Mouse (Mus musculus) forebrain, embryonic 14.5 days (tissue): ENCODE results near the gene Hoxa7. TPM values are rescaled to one million over a fixed set of nuclear protein-coding genes. Genes with fewer than 3 reads are reported as not detected.

Experiments
- ATAC-seq: fragments of 200-750 bp; cut with Nextera tagmentation; 2 replicates; pipeline ENCODE4 v1.8.0; 2017; ENCODE audit warnings: mild to moderate bottlenecking, moderate library complexity
- DNase-seq: peaks from one replicate; pipeline ENCODE4 v3.0.0-alpha.2; 2015; ENCODE audit warnings: low spot score
- H3K27ac ChIP-seq: fragments of 300-500 bp; sonication (generic); 2 replicates; pipeline ENCODE4 v1.5.1; 2014; ENCODE audit warnings: low read depth, mild to moderate bottlenecking, control low read depth, low read length, moderate library complexity
- H3K27me3 ChIP-seq: fragments of 300-500 bp; sonication (generic); replicated peaks from 2 replicates; pipeline ENCODE4 v1.6.1; 2014; ENCODE audit warnings: low read length, control low read depth, mixed read lengths; ENCODE audit not compliant: control insufficient read depth, insufficient read depth
- H3K36me3 ChIP-seq: fragments of 300-500 bp; sonication (generic); 2 replicates; pipeline ENCODE4 v1.6.1; 2014; ENCODE audit warnings: low read length, control low read depth; ENCODE audit not compliant: control insufficient read depth, insufficient read depth
- H3K4me1 ChIP-seq: fragments of 300-500 bp; sonication (generic); 2 replicates; pipeline ENCODE4 v1.6.1; 2014; ENCODE audit warnings: antibody characterized with exemption, low read length, control low read depth; ENCODE audit not compliant: control insufficient read depth, insufficient read depth
- H3K4me2 ChIP-seq: fragments of 300-500 bp; sonication (generic); 2 replicates; pipeline ENCODE4 v1.6.1; 2014; ENCODE audit warnings: mild to moderate bottlenecking, control low read depth, low read length
- H3K4me3 ChIP-seq: fragments of 300-500 bp; sonication (generic); 2 replicates; pipeline ENCODE4 v1.5.1; 2014; ENCODE audit warnings: low read depth, low read length, control low read depth
- H3K9ac ChIP-seq: fragments of 300-500 bp; sonication (generic); 2 replicates; pipeline ENCODE4 v1.6.1; 2014; ENCODE audit warnings: mild to moderate bottlenecking, low read length, control low read depth, moderate library complexity
- H3K9me3 ChIP-seq: fragments of 300-500 bp; sonication (generic); replicated peaks from 2 replicates; pipeline ENCODE4 v1.6.1; 2016; ENCODE audit warnings: low read length, control low read depth, mixed read lengths; ENCODE audit not compliant: control insufficient read depth
- WGBS: fragments of 180-500 bp; shearing (Covaris S2); extraction: QIAGEN DNeasy Blood & Tissue Kit; methylation state at CpG from one replicate; pipeline ENCODE4 v1.1.7; 2014; 5-methylcytosine and 5-hydroxymethylcytosine counted together
- polyA plus RNA-seq: library from polyadenylated mRNA; unstranded; fragments of >200 nt; fragmentation: Nextera tagmentation; extraction: Ambion mirVana; gene quantifications from 2 replicates; pipeline ENCODE4 v1.2.1, GENCODE M21; 2014

The Hoxa7 gene
- polyA plus RNA-seq, 1 experiment from 2014 or later: not detected

DNA sequence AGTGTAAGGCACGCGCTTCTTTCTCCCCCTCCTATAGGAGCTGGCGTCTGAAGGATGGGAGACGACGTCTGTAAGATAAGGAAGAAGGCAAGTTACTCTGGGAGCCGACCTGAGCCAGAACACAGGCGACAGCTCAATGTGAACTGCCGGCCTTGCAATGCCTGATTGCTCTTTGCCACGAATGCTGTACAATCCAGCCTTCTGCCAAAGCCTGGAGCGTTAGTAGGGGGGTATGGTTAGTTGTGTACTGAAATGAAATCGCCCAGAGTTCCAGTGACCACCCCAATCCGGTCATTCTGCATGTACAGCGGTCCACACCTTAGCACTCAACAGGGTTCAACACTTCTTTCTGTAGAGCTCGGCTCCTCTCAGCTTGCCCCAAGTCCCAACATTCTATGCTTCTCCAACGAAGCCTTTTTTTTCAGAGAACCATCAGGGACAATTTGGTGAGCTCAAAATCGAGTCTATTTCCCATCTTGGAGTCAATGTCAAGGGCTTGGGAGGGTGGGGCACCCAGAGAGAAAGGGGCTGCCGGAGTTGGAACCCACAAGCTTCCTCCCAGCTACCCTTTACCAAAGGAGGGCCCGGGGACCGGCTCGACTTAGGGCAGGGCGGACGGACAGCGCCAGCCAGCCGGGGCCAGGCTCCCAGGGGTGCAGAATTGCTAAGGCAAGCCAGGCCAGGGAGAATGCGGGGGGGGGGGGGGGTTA, 37.6 kb upstream of the Hoxa7 start:
- no peak overlapping the region for H3K27ac ChIP-seq
- ATAC-seq (no peak), DNase-seq (no peak)
- H3K4me3 ChIP-seq: no peak overlapping the region
- H3K27me3 ChIP-seq: peaks cover 86% of the 10 kb centered on the region
- no peaks in the 10 kb centered on the region for H3K4me1 ChIP-seq
- no peak overlapping the region for H3K4me2 ChIP-seq
- no peaks in the 10 kb centered on the region for H3K9me3 ChIP-seq
- H3K9ac ChIP-seq: no peak overlapping the region
- whole genome bisulfite sequencing: under 1% methylated on average over 25 of the region's 25 CpGs
- no peaks in the 10 kb centered on the region for H3K36me3 ChIP-seq

DNA sequence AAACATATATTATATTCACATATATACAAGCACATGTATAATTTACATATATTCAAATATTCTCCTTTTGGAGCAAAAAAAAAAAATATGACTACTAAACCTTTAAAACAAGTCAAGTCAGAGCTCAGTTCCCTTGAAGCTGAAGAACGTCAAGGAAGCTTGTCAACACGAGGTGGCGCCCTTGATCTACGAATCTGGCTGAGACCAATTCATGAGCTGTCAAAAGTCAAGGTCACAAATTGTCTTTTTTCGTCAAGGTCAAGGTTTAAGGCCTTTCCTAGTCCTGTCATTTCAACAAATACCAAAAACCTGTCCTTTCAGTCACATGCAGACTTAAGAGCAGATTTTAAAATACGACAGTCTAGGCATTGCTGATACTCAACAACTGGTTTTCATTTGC, 35.3 kb upstream of the Hoxa7 start:
- no peak overlapping the region for H3K4me3 ChIP-seq
- DNase-seq (peak; percentile 88), ATAC-seq (no peak)
- H3K4me1 ChIP-seq: no peaks in the 10 kb centered on the region
- H3K27ac ChIP-seq: no peak overlapping the region
- no peaks in the 10 kb centered on the region for H3K36me3 ChIP-seq
- H3K27me3 ChIP-seq: peaks cover 86% of the 10 kb centered on the region
- 2% methylated on average over 6 of the region's 6 CpGs for WGBS
- H3K9ac ChIP-seq: no peak overlapping the region
- H3K4me2 ChIP-seq: no peak overlapping the region
- H3K9me3 ChIP-seq: no peaks in the 10 kb centered on the region

DNA sequence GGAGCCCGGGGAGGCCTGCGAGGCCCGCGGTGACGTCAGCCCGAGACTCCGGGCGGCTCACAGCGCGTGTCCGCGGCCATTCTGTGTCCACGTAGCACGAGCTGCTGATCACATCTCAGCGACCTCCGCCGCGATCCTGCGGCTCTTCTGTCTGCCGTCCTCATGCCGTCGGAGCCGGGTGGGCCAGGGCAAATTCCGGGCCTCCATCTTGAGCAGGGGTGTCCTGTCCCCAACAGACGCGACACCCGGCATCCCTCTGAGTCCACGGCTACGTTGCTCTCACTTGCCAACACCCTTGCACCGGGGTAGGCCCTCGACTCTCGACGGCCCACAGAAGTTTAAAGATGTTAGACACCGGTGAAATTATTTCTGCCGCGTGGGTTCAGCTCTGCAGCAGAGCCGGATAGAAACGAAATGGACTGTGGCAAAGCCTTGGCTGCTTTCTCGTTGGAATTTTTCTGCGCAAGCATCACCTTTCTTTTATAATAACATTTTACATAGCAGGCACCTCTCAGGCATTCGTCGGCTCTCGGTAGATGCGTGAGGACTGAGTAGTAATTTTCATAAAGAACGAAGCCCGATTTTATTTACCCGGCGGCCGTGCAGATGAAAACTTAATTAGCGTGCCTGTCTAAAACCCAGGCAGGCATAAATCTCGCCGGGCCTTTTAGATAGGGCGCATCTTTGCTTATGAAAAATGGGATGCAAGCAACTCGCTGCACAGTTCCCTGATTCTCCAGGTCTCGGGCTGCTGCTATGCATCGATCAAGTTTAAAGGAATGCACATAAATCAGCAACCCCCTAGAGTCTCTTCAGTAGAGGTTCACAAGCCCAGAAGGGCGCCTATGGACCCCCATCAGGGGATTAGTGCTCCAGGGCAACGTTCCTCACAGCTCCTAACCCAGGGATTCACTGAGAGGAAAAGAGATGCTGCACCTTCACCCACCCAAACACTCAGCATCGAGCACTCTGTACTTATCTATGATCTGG, 32.2 kb upstream of the Hoxa7 start:
- 1% methylated on average over 59 of the region's 59 CpGs for WGBS
- no peak overlapping the region for H3K4me3 ChIP-seq

DNA sequence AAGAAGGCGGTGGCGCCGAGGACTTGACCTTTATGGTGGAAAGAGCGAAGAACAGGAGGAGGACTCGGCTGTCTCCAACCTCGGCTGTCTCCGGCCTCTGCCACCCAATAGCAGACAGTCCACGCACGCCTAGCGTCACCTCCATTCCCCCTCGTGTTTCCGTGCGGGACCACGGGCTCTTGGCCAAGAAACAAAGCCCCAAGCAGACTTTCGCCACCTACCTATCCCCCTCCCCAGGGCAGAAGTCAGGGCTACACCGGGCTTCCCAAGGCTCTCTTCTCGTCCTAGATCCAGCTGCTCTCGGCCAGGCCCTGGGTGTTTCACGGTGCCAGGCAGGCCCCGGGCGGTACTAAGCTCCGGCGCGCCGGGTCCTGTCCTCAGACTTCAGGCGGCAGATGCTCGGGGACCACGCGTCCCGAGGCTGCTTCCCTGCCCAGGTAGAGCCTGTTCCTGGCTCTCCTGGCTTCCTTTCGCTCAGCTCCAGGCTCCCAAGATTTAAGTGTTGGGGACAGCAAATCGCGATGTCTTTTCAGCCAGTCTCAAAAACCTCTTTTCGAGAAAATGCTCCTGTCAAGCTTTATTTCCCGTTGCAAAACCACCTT, 31.2 kb upstream of the Hoxa7 start:
- H3K27me3 ChIP-seq: peaks cover 93% of the 10 kb centered on the region
- no peak for DNase-seq
- H3K4me2 ChIP-seq: no peak overlapping the region
- no peak overlapping the region for H3K4me3 ChIP-seq
- H3K36me3 ChIP-seq: no peaks in the 10 kb centered on the region
- H3K9me3 ChIP-seq: no peaks in the 10 kb centered on the region
- H3K9ac ChIP-seq: no peak overlapping the region
- WGBS: 2% methylated on average over 35 of the region's 35 CpGs
- no peaks in the 10 kb centered on the region for H3K4me1 ChIP-seq
- H3K27ac ChIP-seq: no peak overlapping the region
- ATAC-seq: no peak

More for the DNA sequence above, 32.2 kb upstream of the Hoxa7 start:
- ATAC-seq: no peak
- no peak overlapping the region for H3K4me2 ChIP-seq
- H3K9ac ChIP-seq: no peak overlapping the region
- H3K9me3 ChIP-seq: no peaks in the 10 kb centered on the region
- H3K27ac ChIP-seq: no peak overlapping the region
- H3K27me3 ChIP-seq: peaks cover 92% of the 10 kb centered on the region
- DNase-seq: no peak
- H3K36me3 ChIP-seq: no peaks in the 10 kb centered on the region
- no peaks in the 10 kb centered on the region for H3K4me1 ChIP-seq

DNA sequence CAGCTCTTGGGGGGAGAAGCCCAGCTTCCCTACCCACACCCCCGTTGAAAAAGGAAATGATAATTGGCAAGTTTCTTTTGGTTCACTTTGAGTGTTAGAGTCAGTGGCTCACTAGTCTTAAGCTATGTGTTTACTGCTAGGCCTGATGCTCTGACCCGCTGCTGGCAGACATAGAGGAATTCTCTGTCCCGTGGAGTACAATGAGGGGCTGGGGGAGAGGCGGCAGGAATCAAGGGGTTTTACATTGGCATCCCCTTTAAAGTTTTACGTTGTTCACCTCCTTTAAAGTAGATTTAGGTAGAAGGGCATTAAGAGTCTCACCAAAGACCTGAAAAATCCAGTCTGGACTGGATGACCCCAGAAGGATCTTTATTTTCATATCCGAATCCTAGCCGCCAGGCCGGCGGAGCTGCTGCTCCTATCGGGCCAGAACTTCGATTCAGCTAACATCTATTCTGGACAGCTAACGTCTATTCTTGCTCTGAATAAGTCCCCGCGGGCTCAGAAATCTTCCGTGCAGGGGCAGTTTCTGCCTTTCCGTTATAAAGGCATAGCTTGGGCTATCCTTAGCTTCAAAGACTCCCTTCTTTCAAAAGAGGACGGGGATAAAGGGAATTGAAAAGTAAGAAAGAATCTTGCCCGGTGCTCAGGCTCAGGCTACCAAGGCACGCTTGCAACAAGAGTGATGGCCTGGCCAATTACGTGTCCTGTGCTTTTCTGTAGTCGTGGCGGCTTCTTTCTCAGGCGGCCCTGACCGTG, 30.5 kb upstream of the Hoxa7 start:
- no peak overlapping the region for H3K9ac ChIP-seq
- no peak overlapping the region for H3K27ac ChIP-seq
- no peaks in the 10 kb centered on the region for H3K9me3 ChIP-seq
- peaks cover 93% of the 10 kb centered on the region for H3K27me3 ChIP-seq
- H3K4me3 ChIP-seq: no peak overlapping the region
- no peak overlapping the region for H3K4me2 ChIP-seq
- DNase-seq: no peak
- no peaks in the 10 kb centered on the region for H3K4me1 ChIP-seq
- ATAC-seq: no peak
- H3K36me3 ChIP-seq: no peaks in the 10 kb centered on the region
- WGBS: under 1% methylated on average over 24 of the region's 24 CpGs

DNA sequence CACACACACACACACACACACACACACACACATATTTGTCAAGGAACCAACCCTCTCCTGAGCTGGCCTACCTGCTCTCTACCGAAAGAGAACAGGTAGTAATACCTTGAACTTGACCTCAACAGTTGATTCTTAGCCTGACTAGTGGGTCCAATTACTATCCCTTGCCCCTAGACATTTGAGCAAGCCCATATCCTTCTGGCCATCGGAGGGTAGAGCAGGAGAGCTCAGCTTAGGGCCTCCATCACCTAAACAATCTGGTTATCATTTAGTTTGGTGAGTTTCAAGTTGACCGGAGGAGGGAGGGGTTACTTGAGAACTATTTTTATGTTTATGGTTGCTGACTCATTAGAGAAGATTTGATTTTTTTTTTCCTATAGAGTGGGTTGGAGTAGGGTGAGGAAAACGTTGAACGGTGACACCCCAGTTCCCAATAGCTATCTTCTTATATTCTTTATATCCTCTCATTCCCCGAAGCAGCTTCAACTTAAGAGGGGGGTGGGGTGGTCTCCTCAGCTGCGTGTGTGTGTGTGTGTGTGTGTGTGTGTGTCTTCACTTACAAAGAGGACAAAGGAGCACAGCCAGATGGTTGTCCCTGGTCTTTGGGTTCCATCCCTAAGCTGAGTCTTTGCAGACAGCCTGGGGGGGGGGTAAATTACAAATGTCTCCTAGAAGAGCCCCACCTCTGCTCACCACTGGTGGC, 29.7 kb upstream of the Hoxa7 start:
- Histone ChIP-seq H3K36me3 (no peaks in the 10 kb centered on the region), H3K27ac (no peak overlapping the region), H3K27me3 (peaks cover 95% of the 10 kb centered on the region), H3K9me3 (no peaks in the 10 kb centered on the region), H3K4me3 (no peak overlapping the region), H3K4me1 (no peaks in the 10 kb centered on the region), H3K4me2 (no peak overlapping the region), H3K9ac (no peak overlapping the region)
- DNase-seq: no peak
- no peak for ATAC-seq
- 10% methylated on average over 7 of the region's 7 CpGs for WGBS

DNA sequence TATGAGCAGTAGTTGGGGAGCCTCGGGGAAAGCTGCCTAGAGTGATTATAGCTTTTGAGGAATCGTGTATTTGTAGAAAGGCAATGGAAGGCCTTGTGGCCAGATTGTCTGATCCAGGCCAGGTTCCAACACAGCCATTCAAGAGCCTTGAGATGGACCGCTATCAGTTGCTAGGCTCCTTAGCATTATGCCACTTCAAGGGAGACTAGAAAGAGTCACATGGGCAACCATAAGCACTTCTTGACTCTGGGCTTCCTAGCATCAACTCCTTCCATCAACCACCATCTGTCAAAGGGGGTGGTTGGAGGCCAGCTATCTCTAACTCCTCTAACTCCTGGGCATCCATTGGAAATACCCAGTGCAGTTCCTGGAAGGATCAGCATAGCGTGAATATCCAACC, 28.2 kb upstream of the Hoxa7 start:
- H3K4me2 ChIP-seq: no peak overlapping the region
- no peak overlapping the region for H3K4me3 ChIP-seq
- H3K36me3 ChIP-seq: no peaks in the 10 kb centered on the region
- DNase-seq (no peak), ATAC-seq (no peak)
- peaks cover 95% of the 10 kb centered on the region for H3K27me3 ChIP-seq
- 5% methylated on average over 4 of the region's 4 CpGs for WGBS
- H3K9me3 ChIP-seq: no peaks in the 10 kb centered on the region
- no peaks in the 10 kb centered on the region for H3K4me1 ChIP-seq
- H3K9ac ChIP-seq: no peak overlapping the region
- H3K27ac ChIP-seq: no peak overlapping the region

DNA sequence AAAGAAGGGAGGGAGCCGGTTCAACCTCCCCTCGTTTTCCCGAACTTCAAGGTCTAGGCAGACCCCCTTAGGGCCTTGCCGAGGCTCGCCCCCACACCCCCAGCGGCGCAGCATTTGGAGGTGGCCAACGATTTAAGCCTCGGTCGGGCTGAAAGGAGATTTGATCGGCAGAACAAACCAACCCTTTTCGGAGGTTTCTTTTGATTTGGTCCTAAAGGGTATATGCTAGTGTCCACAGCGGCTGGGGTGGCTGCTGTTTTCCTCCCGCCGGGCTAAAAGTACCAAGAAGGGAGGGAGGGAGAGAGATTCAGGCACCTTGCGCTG, 27.7 kb upstream of the Hoxa7 start:
- H3K36me3 ChIP-seq: no peaks in the 10 kb centered on the region
- no peak overlapping the region for H3K4me2 ChIP-seq
- H3K4me3 ChIP-seq: no peak overlapping the region
- WGBS: 1% methylated on average over 16 of the region's 16 CpGs
- no peaks in the 10 kb centered on the region for H3K4me1 ChIP-seq
- no peak for DNase-seq
- ATAC-seq: no peak
- H3K27me3 ChIP-seq: peaks cover 98% of the 10 kb centered on the region
- H3K27ac ChIP-seq: no peak overlapping the region
- H3K9me3 ChIP-seq: no peaks in the 10 kb centered on the region
- no peak overlapping the region for H3K9ac ChIP-seq
